Comparison of ENCODE assay signal across 9 mouse cellular contexts in genomic region chr17:47676581-47676980, GRCm38 (mm10). TPM values are rescaled to one million over a fixed set of nuclear protein-coding genes. Genes with fewer than 3 reads are reported as not detected.
A peak's percentile ranks its signal among the peaks of the same experiment; 100 is the strongest.
DNase-seq lines count a peak whose midpoint lies in the region; ATAC-seq and TF ChIP-seq lines count a peak whose summit lies in the region.
"Had no signal": no experiment of that assay in that cellular context is flagged by ENCODE, and none has a peak within 500 bp of the region (broad histone marks: within the 10 kb centered on the region; RNA-seq: fewer than 3 reads in every experiment).

No protein-coding gene starts in this region.

- H3K27ac ChIP-seq in kidney, adult 2 months (ENCODE audit: insufficient read depth, low read depth, low read length) = no peak overlapping the region
- no peak overlapping the region for H3K27ac ChIP-seq in kidney, embryonic 16.5 days (ENCODE audit: low read length)
- H3K27ac ChIP-seq in layer of hippocampus, adult 2 months = peak overlapping the region; percentile 59; the same call in 1 of the 2 replicates
- H3K27ac ChIP-seq in small intestine, adult 2 months (ENCODE audit: insufficient read depth, low read depth, low read length) = no peak overlapping the region
- H3K27ac ChIP-seq: embryonic facial prominence, embryonic 12.5 days had no signal

- no peaks in the 10 kb centered on the region for H3K36me3 ChIP-seq in kidney, adult 2 months (ENCODE audit: control insufficient read depth, insufficient read depth, low read length)
- peaks cover 26% of the 10 kb centered on the region for H3K36me3 ChIP-seq in kidney, embryonic 16.5 days (ENCODE audit: insufficient read depth, low read length)
- H3K36me3 ChIP-seq in small intestine, adult 2 months (ENCODE audit: control insufficient read depth, insufficient read depth, low read length) = peaks cover 10% of the 10 kb centered on the region

- H3K4me3 ChIP-seq in kidney, adult 2 months (ENCODE audit: insufficient read depth, low read depth, low read length) = no peak overlapping the region
- H3K4me3 ChIP-seq in kidney, embryonic 16.5 days (ENCODE audit: low read length) = no peak overlapping the region
- no peak overlapping the region for H3K4me3 ChIP-seq in layer of hippocampus, adult 2 months
- no peak overlapping the region for H3K4me3 ChIP-seq in small intestine, adult 2 months (ENCODE audit: low read depth, low read length)
- H3K4me3 ChIP-seq: embryonic facial prominence, embryonic 12.5 days had no signal

- 17% methylated on average over 9 of the region's 9 CpGs for WGBS in kidney, adult 2 months
- 20% methylated on average over 9 of the region's 9 CpGs for WGBS in kidney, embryonic 16.5 days
- WGBS in small intestine, adult 2 months = 34% methylated on average over 9 of the region's 9 CpGs

- TF ChIP-seq POLR2A in kidney, adult 2 months (IDR thresholded peaks at IDR 0.05; ENCODE audit: low read depth, low read length) = no peak
- no peak for TF ChIP-seq POLR2A in small intestine, adult 2 months (IDR thresholded peaks at IDR 0.05; ENCODE audit: low read depth, low read length)

- no peaks in the 10 kb centered on the region for H3K9me3 ChIP-seq in kidney, embryonic 16.5 days (ENCODE audit: low read length)
- H3K9me3 ChIP-seq: embryonic facial prominence, embryonic 12.5 days had no signal

- no peak overlapping the region for H3K4me2 ChIP-seq in kidney, embryonic 16.5 days (replicated peaks; ENCODE audit: low read depth, low read length)
- H3K4me2 ChIP-seq: embryonic facial prominence, embryonic 12.5 days had no signal

- DNase-seq in kidney, adult 2 months = peak; percentile 76
- peak; percentile 82 for DNase-seq in R1 (ENCODE audit: low read depth, low spot score)
- peak; percentile 72 to 81 for DNase-seq in cerebellum, postnatal 36 days
- peak; percentile 74 to 86 for DNase-seq in frontal cortex, postnatal 36 days (ENCODE audit: low spot score in 2 of 2)
- peak; percentile 58 to 83 for DNase-seq in layer of hippocampus, adult 2 months (ENCODE audit: low spot score in 2 of 2)

- no peaks in the 10 kb centered on the region for H3K27me3 ChIP-seq in kidney, adult 2 months (replicated peaks; ENCODE audit: control insufficient read depth, insufficient read depth, low read length)
- no peaks in the 10 kb centered on the region for H3K27me3 ChIP-seq in kidney, embryonic 16.5 days (ENCODE audit: insufficient read depth, low read length)
- H3K27me3 ChIP-seq in small intestine, adult 2 months (ENCODE audit: control insufficient read depth, insufficient read depth, low read length) = no peaks in the 10 kb centered on the region

- peak; percentile 88 for TF ChIP-seq CTCF in kidney, adult 2 months (conservative IDR thresholded peaks at IDR 0.05; ENCODE audit: insufficient read depth, insufficient read length, low read depth, low read length)
- peak; percentile 96 for TF ChIP-seq CTCF in layer of hippocampus, adult 2 months (conservative IDR thresholded peaks at IDR 0.05)
- peak; percentile 53; the same call in 1 of the 2 replicates for TF ChIP-seq CTCF in small intestine, adult 2 months (IDR thresholded peaks at IDR 0.05; ENCODE audit: extremely low read depth, insufficient read length, insufficient replicate concordance, low read depth, low read length)

- H3K9ac ChIP-seq in kidney, embryonic 16.5 days (replicated peaks; ENCODE audit: low read length) = no peak overlapping the region
- H3K9ac ChIP-seq: embryonic facial prominence, embryonic 12.5 days had no signal

- ATAC-seq in kidney, embryonic 16.5 days (ENCODE audit: low FRiP score, low TSS enrichment) = no peak
- peak; percentile 69; the same call in 1 of the 2 replicates for ATAC-seq in megakaryocyte-erythroid progenitor cell, adult 5-6 weeks (replicated peaks; ENCODE audit: low FRiP score, low TSS enrichment, poor library complexity, severe bottlenecking)

- H3K4me1 ChIP-seq in kidney, adult 2 months (ENCODE audit: control insufficient read depth, insufficient read depth, low read length) = peaks cover 3% of the 10 kb centered on the region; the same call in 1 of the 2 replicates
- peaks cover 24% of the 10 kb centered on the region for H3K4me1 ChIP-seq in kidney, embryonic 16.5 days (ENCODE audit: insufficient read depth, low read length)
- no peaks in the 10 kb centered on the region for H3K4me1 ChIP-seq in small intestine, adult 2 months (ENCODE audit: control insufficient read depth, insufficient read depth, insufficient read length, low read length)

RNA-seq across cellular contexts. Expression of gene Tomm6, which starts 11.6 kb away (rescaled TPM):
- polyA plus RNA-seq in kidney, adult 2 months (2012; rRNA removed) = 103 and 153 TPM in 2 replicates
- 318 and 344 TPM in 2 replicates for polyA plus RNA-seq in kidney, embryonic 16.5 days (2015; fragmentation: Nextera tagmentation; extraction: Ambion mirVana)
- total RNA-seq in layer of hippocampus, adult 2 months (2021) = 100 to 1,000 TPM; 204 to 205 TPM
- total RNA-seq in megakaryocyte-erythroid progenitor cell, adult 5-6 weeks (2014; fragmentation: Nextera tagmentation) = 440 and 480 TPM in 2 replicates
- 66.0 and 74.2 TPM in 2 replicates for total RNA-seq in megakaryocyte-erythroid progenitor cell, adult 5-6 weeks (2017)
- 41.1 and 59.0 TPM in 2 replicates for polyA plus RNA-seq in small intestine, adult 2 months (2012; rRNA removed)

RNA-seq across cellular contexts. Expression of gene Frs3, which starts 12.2 kb away (rescaled TPM):
- 28.9 and 39.5 TPM in 2 replicates for polyA plus RNA-seq in kidney, adult 2 months (2012; rRNA removed)
- 6.6 and 7.3 TPM in 2 replicates for polyA plus RNA-seq in kidney, embryonic 16.5 days (2015; fragmentation: Nextera tagmentation; extraction: Ambion mirVana)
- total RNA-seq in layer of hippocampus, adult 2 months (2021) = 10 to 100 TPM; 23.8 to 29.0 TPM
- 0.26 and 1.7 TPM in 2 replicates for total RNA-seq in megakaryocyte-erythroid progenitor cell, adult 5-6 weeks (2014; fragmentation: Nextera tagmentation)
- 0.53 TPM in 1 of 2 replicates, not detected in the other for total RNA-seq in megakaryocyte-erythroid progenitor cell, adult 5-6 weeks (2017)
- polyA plus RNA-seq in small intestine, adult 2 months (2012; rRNA removed) = 7.1 and 13.1 TPM in 2 replicates

RNA-seq across cellular contexts. Expression of gene Gm21981, which starts 17.7 kb away (rescaled TPM):
- polyA plus RNA-seq in kidney, adult 2 months (2012; rRNA removed) = 1.1 and 2.1 TPM in 2 replicates
- 0.24 and 0.90 TPM in 2 replicates for polyA plus RNA-seq in kidney, embryonic 16.5 days (2015; fragmentation: Nextera tagmentation; extraction: Ambion mirVana)
- total RNA-seq in layer of hippocampus, adult 2 months (2021) = 1 to 10 TPM; 4.1 to 4.4 TPM
- 1.4 TPM in 1 of 2 replicates, not detected in the other for total RNA-seq in megakaryocyte-erythroid progenitor cell, adult 5-6 weeks (2014; fragmentation: Nextera tagmentation)
- total RNA-seq in megakaryocyte-erythroid progenitor cell, adult 5-6 weeks (2017) = not detected in 2 replicates
- 0.20 and 0.39 TPM in 2 replicates for polyA plus RNA-seq in small intestine, adult 2 months (2012; rRNA removed)

RNA-seq across cellular contexts. Expression of gene Prickle4, which starts 18.0 kb away (rescaled TPM):
- polyA plus RNA-seq in kidney, adult 2 months (2012; rRNA removed) = 7.0 and 9.0 TPM in 2 replicates
- polyA plus RNA-seq in kidney, embryonic 16.5 days (2015; fragmentation: Nextera tagmentation; extraction: Ambion mirVana) = 0.84 and 1.3 TPM in 2 replicates
- total RNA-seq in layer of hippocampus, adult 2 months (2021) = 1 to 10 TPM; 2.5 to 2.8 TPM
- total RNA-seq in megakaryocyte-erythroid progenitor cell, adult 5-6 weeks (2014; fragmentation: Nextera tagmentation) = not detected in 2 replicates
- total RNA-seq in megakaryocyte-erythroid progenitor cell, adult 5-6 weeks (2017) = 2.3 TPM in 1 of 2 replicates, not detected in the other
- polyA plus RNA-seq in small intestine, adult 2 months (2012; rRNA removed) = 0.89 and 1.4 TPM in 2 replicates

RNA-seq across cellular contexts. Expression of gene Usp49, which starts 46.1 kb away (rescaled TPM):
- 5.1 and 5.3 TPM in 2 replicates for polyA plus RNA-seq in kidney, adult 2 months (2012; rRNA removed)
- polyA plus RNA-seq in kidney, embryonic 16.5 days (2015; fragmentation: Nextera tagmentation; extraction: Ambion mirVana) = 3.7 and 5.3 TPM in 2 replicates
- 10 to 100 TPM; 11.5 to 12.3 TPM for total RNA-seq in layer of hippocampus, adult 2 months (2021)
- 13.9 and 21.0 TPM in 2 replicates for total RNA-seq in megakaryocyte-erythroid progenitor cell, adult 5-6 weeks (2014; fragmentation: Nextera tagmentation)
- total RNA-seq in megakaryocyte-erythroid progenitor cell, adult 5-6 weeks (2017) = 7.8 and 13.2 TPM in 2 replicates
- polyA plus RNA-seq in small intestine, adult 2 months (2012; rRNA removed) = 2.3 and 4.6 TPM in 2 replicates
